Mouse (Mus musculus): ENCODE results near the gene Nupr1l. TPM values are rescaled to one million over a fixed set of nuclear protein-coding genes. Genes with fewer than 3 reads are reported as not detected.
"Not testable (repeated sequence)": the region's sequence is repeated elsewhere in the genome, so short reads cannot be mapped to it uniquely, and the experiment has no call there.

The Nupr1l gene
- polyA plus RNA-seq, 1 experiment from 2014 or later, result 3.4 TPM

- no peaks in the 10 kb centered on the region for H3K4me1 ChIP-seq (ENCODE audit: control insufficient read depth, insufficient read depth, low read length)
- no peak overlapping the region for H3K27ac ChIP-seq (replicated peaks; ENCODE audit: low read depth, low read length)
- H3K9me3 ChIP-seq (ENCODE audit: control insufficient read depth, low read length), result no peaks in the 10 kb centered on the region
- H3K36me3 ChIP-seq (ENCODE audit: control insufficient read depth, insufficient read depth, low read length), result peaks cover 24% of the 10 kb centered on the region
- 69% methylated on average over 9 of the region's 9 CpGs for WGBS
- DNase-seq (ENCODE audit: low spot score) (no peak), ATAC-seq (ENCODE audit: low read depth) (no peak)
- no peak overlapping the region for H3K4me3 ChIP-seq (ENCODE audit: low read depth, low read length)
- H3K27me3 ChIP-seq (replicated peaks; ENCODE audit: control insufficient read depth, insufficient read depth, low read length), result no peaks in the 10 kb centered on the region
- H3K4me2 ChIP-seq (ENCODE audit: low read depth, low read length), result no peak overlapping the region
- H3K9ac ChIP-seq (ENCODE audit: low read depth, low read length), result no peak overlapping the region
These were observed 30.4 kb upstream of the Nupr1l start for GRCm38 (mm10) chr5:129877731-129878455.

GRCm38 (mm10) chr5:129878946-129879345 lies 29.4 kb upstream of the Nupr1l start:
- no peak for ATAC-seq (ENCODE audit: low read depth)
- no peaks in the 10 kb centered on the region for H3K4me1 ChIP-seq (ENCODE audit: control insufficient read depth, insufficient read depth, low read length)
- 67% methylated on average over 2 of the region's 2 CpGs for WGBS

GRCm38 (mm10) chr5:129879888-129880287 lies 28.5 kb upstream of the Nupr1l start:
- no peak for ATAC-seq (ENCODE audit: low read depth)
- no peaks in the 10 kb centered on the region for H3K4me1 ChIP-seq (ENCODE audit: control insufficient read depth, insufficient read depth, low read length)
- no peak overlapping the region for H3K9ac ChIP-seq (ENCODE audit: low read depth, low read length)
- H3K27ac ChIP-seq (replicated peaks; ENCODE audit: low read depth, low read length), result no peak overlapping the region
- H3K4me2 ChIP-seq (ENCODE audit: low read depth, low read length), result no peak overlapping the region
- no peaks in the 10 kb centered on the region for H3K9me3 ChIP-seq (ENCODE audit: control insufficient read depth, low read length)
- no peaks in the 10 kb centered on the region for H3K27me3 ChIP-seq (replicated peaks; ENCODE audit: control insufficient read depth, insufficient read depth, low read length)
- DNase-seq (ENCODE audit: low spot score), result no peak
- WGBS, result 76% methylated on average over 3 of the region's 3 CpGs
- peaks cover 40% of the 10 kb centered on the region for H3K36me3 ChIP-seq (ENCODE audit: control insufficient read depth, insufficient read depth, low read length)
- no peak overlapping the region for H3K4me3 ChIP-seq (ENCODE audit: low read depth, low read length)

More at GRCm38 (mm10) chr5:129878946-129879345, 29.4 kb upstream of the Nupr1l start:
- Histone ChIP-seq H3K9ac (ENCODE audit: low read depth, low read length) (no peak overlapping the region), H3K36me3 (ENCODE audit: control insufficient read depth, insufficient read depth, low read length) (peaks cover 32% of the 10 kb centered on the region), H3K27me3 (replicated peaks; ENCODE audit: control insufficient read depth, insufficient read depth, low read length) (no peaks in the 10 kb centered on the region), H3K27ac (replicated peaks; ENCODE audit: low read depth, low read length) (no peak overlapping the region), H3K9me3 (ENCODE audit: control insufficient read depth, low read length) (no peaks in the 10 kb centered on the region), H3K4me2 (ENCODE audit: low read depth, low read length) (no peak overlapping the region), H3K4me3 (ENCODE audit: low read depth, low read length) (no peak overlapping the region)
- DNase-seq (ENCODE audit: low spot score), result peak; percentile 43

GRCm38 (mm10) chr5:129886271-129886670 lies 22.1 kb upstream of the Nupr1l start:
- H3K4me1 ChIP-seq (ENCODE audit: control insufficient read depth, insufficient read depth, low read length), result peaks cover 9% of the 10 kb centered on the region
- DNase-seq (ENCODE audit: low spot score), result no peak

GRCm38 (mm10) chr5:129886911-129887636 lies 21.3 kb upstream of the Nupr1l start, which contains the start of gene Chchd2:
Gene Chchd2, minus strand, starts transcription at chr5:129887470.
- Histone ChIP-seq H3K9me3 (ENCODE audit: control insufficient read depth, low read length) (no peaks in the 10 kb centered on the region), H3K9ac (ENCODE audit: low read depth, low read length) (peak within 1 kb of the TSS; percentile 94), H3K27me3 (replicated peaks; ENCODE audit: control insufficient read depth, insufficient read depth, low read length) (no peaks in the 10 kb centered on the region), H3K4me3 (ENCODE audit: low read depth, low read length) (peak within 1 kb of the TSS; percentile 82), H3K4me1 (ENCODE audit: control insufficient read depth, insufficient read depth, low read length) (peaks cover 9% of the 10 kb centered on the region), H3K27ac (replicated peaks; ENCODE audit: low read depth, low read length) (peak within 1 kb of the TSS; percentile 92), H3K36me3 (ENCODE audit: control insufficient read depth, insufficient read depth, low read length) (peaks cover 27% of the 10 kb centered on the region), H3K4me2 (ENCODE audit: low read depth, low read length) (peak within 1 kb of the TSS; percentile 88)
- WGBS, result under 1% methylated on average over 45 of the region's 46 CpGs
- DNase-seq (ENCODE audit: low spot score), result peak; percentile 99
- ATAC-seq (ENCODE audit: low read depth), result peak; percentile 100

More at GRCm38 (mm10) chr5:129886271-129886670, 22.1 kb upstream of the Nupr1l start:
- H3K9ac ChIP-seq (ENCODE audit: low read depth, low read length), result peak overlapping the region; percentile 94
- WGBS, result 30% methylated on average over 10 of the region's 10 CpGs
- no peaks in the 10 kb centered on the region for H3K9me3 ChIP-seq (ENCODE audit: control insufficient read depth, low read length)
- ATAC-seq (ENCODE audit: low read depth), result no peak
- peak overlapping the region; percentile 82 for H3K4me3 ChIP-seq (ENCODE audit: low read depth, low read length)
- H3K27ac ChIP-seq (replicated peaks; ENCODE audit: low read depth, low read length), result peak overlapping the region; percentile 92
- H3K27me3 ChIP-seq (replicated peaks; ENCODE audit: control insufficient read depth, insufficient read depth, low read length), result no peaks in the 10 kb centered on the region
- H3K36me3 ChIP-seq (ENCODE audit: control insufficient read depth, insufficient read depth, low read length), result peaks cover 35% of the 10 kb centered on the region
- peak overlapping the region; percentile 88 for H3K4me2 ChIP-seq (ENCODE audit: low read depth, low read length)

GRCm38 (mm10) chr5:129890390-129890789 lies 17.9 kb upstream of the Nupr1l start:
- not testable (repeated sequence) for H3K9ac ChIP-seq (ENCODE audit: low read depth, low read length); H3K27ac ChIP-seq (replicated peaks; ENCODE audit: low read depth, low read length); H3K36me3 ChIP-seq (ENCODE audit: control insufficient read depth, insufficient read depth, low read length); DNase-seq (ENCODE audit: low spot score); H3K27me3 ChIP-seq (replicated peaks; ENCODE audit: control insufficient read depth, insufficient read depth, low read length); H3K9me3 ChIP-seq (ENCODE audit: control insufficient read depth, low read length); H3K4me2 ChIP-seq (ENCODE audit: low read depth, low read length); H3K4me1 ChIP-seq (ENCODE audit: control insufficient read depth, insufficient read depth, low read length); H3K4me3 ChIP-seq (ENCODE audit: low read depth, low read length); ATAC-seq (ENCODE audit: low read depth)
- WGBS, result 92% methylated on average over 4 of the region's 7 CpGs

- Histone ChIP-seq H3K27ac (replicated peaks; ENCODE audit: low read depth, low read length) (no peak within 1 kb of the TSS), H3K4me3 (ENCODE audit: low read depth, low read length) (peak within 1 kb of the TSS; percentile 59), H3K4me1 (ENCODE audit: control insufficient read depth, insufficient read depth, low read length) (peaks cover 6% of the 10 kb centered on the region), H3K27me3 (replicated peaks; ENCODE audit: control insufficient read depth, insufficient read depth, low read length) (no peaks in the 10 kb centered on the region), H3K4me2 (ENCODE audit: low read depth, low read length) (peak within 1 kb of the TSS; percentile 62), H3K36me3 (ENCODE audit: control insufficient read depth, insufficient read depth, low read length) (0 out of 2 replicates have a peak, but pooled peaks cover 1% of the 10 kb centered on the region), H3K9me3 (ENCODE audit: control insufficient read depth, low read length) (no peaks in the 10 kb centered on the region), H3K9ac (ENCODE audit: low read depth, low read length) (peak within 1 kb of the TSS; percentile 54)
- DNase-seq (ENCODE audit: low spot score), result peak; percentile 97
- peak; percentile 100 for ATAC-seq (ENCODE audit: low read depth)
- 2% methylated on average over 41 of the region's 44 CpGs for WGBS
These were observed 12.9 kb upstream of the Nupr1l start, which contains the start of gene Zbed5 for GRCm38 (mm10) chr5:129895198-129896088. Gene Zbed5, plus strand, starts transcription at chr5:129895723.

GRCm38 (mm10) chr5:129898449-129898848 lies 9.9 kb upstream of the Nupr1l start, which contains the start of gene Phkg1:
Gene Phkg1, minus strand, starts transcription at chr5:129898549.
- H3K36me3 ChIP-seq (ENCODE audit: control insufficient read depth, insufficient read depth, low read length), result peaks cover 23% of the 10 kb centered on the region; the same call in 1 of the 2 replicates
- no peak within 1 kb of the TSS for H3K4me3 ChIP-seq (ENCODE audit: low read depth, low read length)
- 86% methylated on average over 1 of the region's 1 CpGs for WGBS
- H3K4me2 ChIP-seq (ENCODE audit: low read depth, low read length), result no peak within 1 kb of the TSS
- no peak within 1 kb of the TSS for H3K27ac ChIP-seq (replicated peaks; ENCODE audit: low read depth, low read length)
- ATAC-seq (ENCODE audit: low read depth) (no peak), DNase-seq (ENCODE audit: low spot score) (no peak)
- H3K4me1 ChIP-seq (ENCODE audit: control insufficient read depth, insufficient read depth, low read length), result peaks cover 6% of the 10 kb centered on the region
- no peak within 1 kb of the TSS for H3K9ac ChIP-seq (ENCODE audit: low read depth, low read length)
- H3K9me3 ChIP-seq (ENCODE audit: control insufficient read depth, low read length), result no peaks in the 10 kb centered on the region
- no peaks in the 10 kb centered on the region for H3K27me3 ChIP-seq (replicated peaks; ENCODE audit: control insufficient read depth, insufficient read depth, low read length)
